Mouse (Mus musculus) kidney, adult 18-20 months (tissue): ENCODE results near the gene Pax1.

ENCODE experiments used
- DNase-seq: peaks from one replicate; pipeline ENCODE4 v3.0.0; 2021

Pax1 gene

GRCm38 (mm10) chr2:147361581-147361980 is at the start of gene Pax1:
Gene Pax1, plus strand, starts transcription at chr2:147361925.
- no peak for DNase-seq

GRCm38 (mm10) chr2:147321036-147321435 is 40.7 kb upstream of the Pax1 start:
- DNase-seq: peak; percentile 27

GRCm38 (mm10) chr2:147325178-147325577 is 36.5 kb upstream of the Pax1 start:
- no peak for DNase-seq

- DNase-seq: no peak
These were observed 29.0 kb upstream of the Pax1 start for GRCm38 (mm10) chr2:147332731-147333130.

GRCm38 (mm10) chr2:147338729-147339128 is 23.0 kb upstream of the Pax1 start:
- no peak for DNase-seq

- no peak for DNase-seq
These were observed 21.9 kb upstream of the Pax1 start for GRCm38 (mm10) chr2:147339796-147340195.

GRCm38 (mm10) chr2:147342198-147342597 is 19.5 kb upstream of the Pax1 start:
- DNase-seq: no peak

- no peak for DNase-seq
These were observed 2.0 kb upstream of the Pax1 start for GRCm38 (mm10) chr2:147359716-147360115.

GRCm38 (mm10) chr2:147360401-147360800 is 1.3 kb upstream of the Pax1 start:
- no peak for DNase-seq

GRCm38 (mm10) chr2:147360856-147361255 is 869 bp upstream of the Pax1 start:
- no peak for DNase-seq

GRCm38 (mm10) chr2:147362316-147362715 is 591 bp downstream of the Pax1 start:
- DNase-seq: no peak

- no peak for DNase-seq
These were observed 1.8 kb downstream of the Pax1 start for GRCm38 (mm10) chr2:147363401-147364130.

GRCm38 (mm10) chr2:147364198-147364597 is 2.5 kb downstream of the Pax1 start:
- DNase-seq: no peak

- DNase-seq: no peak
These were observed 3.5 kb downstream of the Pax1 start for GRCm38 (mm10) chr2:147364982-147365907.

- no peak for DNase-seq
These were observed 4.3 kb downstream of the Pax1 start for GRCm38 (mm10) chr2:147365908-147366630.

- DNase-seq: no peak
These were observed 5.6 kb downstream of the Pax1 start for GRCm38 (mm10) chr2:147367246-147367820.

- no peak for DNase-seq
These were observed 6.3 kb downstream of the Pax1 start for GRCm38 (mm10) chr2:147367911-147368591.

- no peak for DNase-seq
These were observed 7.8 kb downstream of the Pax1 start for GRCm38 (mm10) chr2:147369561-147369960.

GRCm38 (mm10) chr2:147370091-147370490 is 8.4 kb downstream of the Pax1 start:
- no peak for DNase-seq

GRCm38 (mm10) chr2:147371289-147371688 is 9.6 kb downstream of the Pax1 start:
- DNase-seq: no peak

- no peak for DNase-seq
These were observed 10.1 kb downstream of the Pax1 start for GRCm38 (mm10) chr2:147371840-147372239.

- no peak for DNase-seq
These were observed 11.4 kb downstream of the Pax1 start for GRCm38 (mm10) chr2:147372947-147373666.
